Mouse (Mus musculus): ENCODE data around the gene Eif5. TPM values are rescaled to one million over a fixed set of nuclear protein-coding genes. Genes with fewer than 3 reads are reported as not detected.

The Eif5 gene
- 652 TPM for total RNA-seq (2023)

DNA sequence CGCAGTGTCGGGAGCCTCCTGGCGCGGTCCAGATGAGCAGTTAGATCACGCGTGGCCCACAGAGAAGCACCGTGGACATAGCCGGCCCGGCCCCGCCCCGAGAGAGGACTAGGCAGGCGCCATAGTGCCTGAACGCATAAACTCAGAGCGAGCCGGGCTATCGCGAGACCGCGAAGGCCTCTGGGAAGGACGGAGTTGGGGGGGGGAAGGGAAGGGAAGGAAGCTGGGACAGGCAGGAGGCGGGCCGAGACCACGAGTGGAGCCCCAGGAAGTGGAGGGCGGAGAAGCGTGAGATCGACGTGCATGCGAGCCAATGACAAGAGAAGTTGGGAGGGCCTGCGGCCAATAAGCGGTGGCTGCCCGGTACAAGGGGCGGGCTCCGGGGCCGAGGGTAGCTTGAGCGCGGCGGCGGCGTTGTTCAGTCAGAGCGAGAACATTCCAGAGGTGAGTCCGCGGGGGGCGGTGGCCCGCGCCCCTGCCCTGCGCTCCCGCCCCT is at the start of gene Eif5:
Eif5 (plus strand) TSS at position 221 of the 496 bp plus-strand sequence.

DNA sequence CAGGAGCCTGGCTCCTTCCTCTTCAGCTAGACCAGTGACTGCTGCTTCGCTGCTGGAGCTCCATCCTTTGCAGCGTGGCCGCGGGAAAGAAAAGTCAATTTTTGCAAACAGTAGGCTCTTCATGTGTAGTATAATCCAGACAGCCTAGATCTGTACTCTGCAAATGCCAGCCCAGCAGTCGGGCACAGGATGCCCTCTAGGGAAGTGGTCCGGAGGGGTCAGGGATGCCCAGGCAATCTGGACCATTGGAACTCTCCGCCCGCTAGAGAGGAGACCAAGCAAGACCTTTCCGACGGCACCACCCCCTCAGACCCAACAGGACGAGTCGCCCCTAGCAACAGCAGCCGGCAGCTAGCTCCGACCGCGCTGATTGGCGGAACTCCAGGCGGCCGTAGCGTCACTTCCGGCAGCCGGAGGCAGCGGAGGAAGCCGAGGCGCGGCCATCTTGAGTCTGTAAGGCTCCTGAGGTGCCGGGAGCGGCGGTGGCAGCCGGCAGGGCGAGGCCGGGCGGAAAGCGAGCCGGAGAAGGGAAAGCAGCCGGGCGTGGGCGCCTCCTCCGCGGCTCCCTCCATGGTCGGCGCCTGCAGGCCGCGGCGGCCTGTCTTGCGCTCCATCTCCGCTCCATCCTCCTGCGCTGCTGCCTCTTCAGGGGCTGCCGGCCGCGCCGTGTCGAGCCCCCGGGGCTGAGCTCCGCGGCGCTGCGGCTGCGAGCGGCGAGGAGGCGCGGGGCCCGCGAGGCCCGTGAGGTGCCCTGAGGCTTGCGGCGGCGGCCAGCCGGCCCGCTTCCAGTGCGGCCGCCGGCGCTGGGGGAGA is 36.5 kb downstream of the Eif5 start, which contains the start of gene Mark3:
Mark3 (plus strand) TSS at position 450 of the 813 bp plus-strand sequence.

Other genes starting within 250 kb of the Eif5 start
- gene Cdc42bpb, start 160.3 kb upstream of the Eif5 start, total RNA-seq (2023): 1.6 TPM
- gene Lbhd2, start 131.2 kb upstream of the Eif5 start, total RNA-seq (2023): not detected
- gene Exoc3l4, start 121.0 kb upstream of the Eif5 start, total RNA-seq (2023): 0.15 TPM
- 1.3 TPM for gene Tnfaip2, start 95.5 kb upstream of the Eif5 start, total RNA-seq (2023)
- gene Gm266, start 52.2 kb upstream of the Eif5 start, total RNA-seq (2023): not detected
- 71.4 TPM for gene Mark3, start 36.5 kb downstream of the Eif5 start, total RNA-seq (2023)
- gene Ckb, start 134.3 kb downstream of the Eif5 start, total RNA-seq (2023): 2.5 TPM
- 23.8 TPM for gene Trmt61a, start 140.1 kb downstream of the Eif5 start, total RNA-seq (2023)
- 26.9 TPM for gene Bag5, start 175.2 kb downstream of the Eif5 start, total RNA-seq (2023)
- 23.4 TPM for gene Apopt1, start 175.2 kb downstream of the Eif5 start, total RNA-seq (2023)
- gene Klc1, start 220.8 kb downstream of the Eif5 start, total RNA-seq (2023): 70.6 TPM

All from CD8-positive naive resting alpha-beta T cell, adult 57 days (primary cell).